Mouse (Mus musculus) hindbrain, embryonic 12.5 days (tissue): ENCODE results near the gene Uqcrq. TPM values are rescaled to one million over a fixed set of nuclear protein-coding genes. Genes with fewer than 3 reads are reported as not detected.
A peak's percentile ranks its signal among the peaks of the same experiment; 100 is the strongest.

Experiments used
- ATAC-seq: fragments of 200-750 bp; cut with Nextera tagmentation; 2 replicates; pipeline ENCODE4 v1.8.0; 2017; ENCODE audit warnings: moderate TSS enrichment; ENCODE audit not compliant: low FRiP score
- H3K27ac ChIP-seq: fragments of 300-500 bp; sonication (generic); 2 replicates; pipeline ENCODE4 v1.5.1; 2016; ENCODE audit warnings: mild to moderate bottlenecking
- H3K27me3 ChIP-seq: fragments of 300-500 bp; sonication (generic); 2 replicates; pipeline ENCODE4 v1.6.1; 2016; ENCODE audit warnings: mild to moderate bottlenecking
- H3K36me3 ChIP-seq: fragments of 300-500 bp; sonication (generic); 2 replicates; pipeline ENCODE4 v1.6.1; 2016; ENCODE audit warnings: mild to moderate bottlenecking
- H3K4me1 ChIP-seq: fragments of 300-500 bp; sonication (generic); 2 replicates; pipeline ENCODE4 v1.6.1; 2016
- H3K4me2 ChIP-seq: fragments of 300-500 bp; sonication (generic); replicated peaks from 2 replicates; pipeline ENCODE4 v1.6.1; 2016; ENCODE audit warnings: mild to moderate bottlenecking
- H3K4me3 ChIP-seq: fragments of 300-500 bp; sonication (generic); 2 replicates; pipeline ENCODE4 v1.5.1; 2016; ENCODE audit warnings: mild to moderate bottlenecking
- H3K9ac ChIP-seq: fragments of 300-500 bp; sonication (generic); 2 replicates; pipeline ENCODE4 v1.6.1; 2016; ENCODE audit warnings: mild to moderate bottlenecking, moderate library complexity
- H3K9me3 ChIP-seq: fragments of 300-500 bp; sonication (generic); replicated peaks from 2 replicates; pipeline ENCODE4 v1.6.1; 2016; ENCODE audit warnings: mild to moderate bottlenecking
- WGBS: fragments of 180-500 bp; shearing (Covaris S2); methylation state at CpG from one replicate; pipeline ENCODE4 v1.1.7; 2016; 5-methylcytosine and 5-hydroxymethylcytosine counted together
- polyA plus RNA-seq: library from polyadenylated mRNA; unstranded; fragments of >200 nt; fragmentation: Nextera tagmentation; extraction: Ambion mirVana; gene quantifications from 2 replicates; pipeline ENCODE4 v1.2.1, GENCODE M21; 2016

Uqcrq gene
- polyA plus RNA-seq, 1 experiment from 2014 or later = 552 TPM

- Histone ChIP-seq H3K27ac (no peak overlapping the region), H3K9ac (peak overlapping the region; percentile 25), H3K4me1 (peaks cover 17% of the 10 kb centered on the region), H3K27me3 (peaks cover 86% of the 10 kb centered on the region), H3K4me3 (peak overlapping the region; percentile 34), H3K4me2 (peak overlapping the region; percentile 69), H3K9me3 (no peaks in the 10 kb centered on the region), H3K36me3 (no peaks in the 10 kb centered on the region)
- WGBS = 6% methylated on average over 55 of the region's 55 CpGs
- no peak for ATAC-seq
These were observed 33.2 kb upstream of the Uqcrq start for GRCm38 (mm10) chr11:53463551-53464424.

- Histone ChIP-seq H3K9me3 (no peaks in the 10 kb centered on the region), H3K4me1 (peaks cover 23% of the 10 kb centered on the region), H3K36me3 (no peaks in the 10 kb centered on the region), H3K4me3 (no peak overlapping the region), H3K27ac (no peak overlapping the region), H3K4me2 (no peak overlapping the region), H3K27me3 (peaks cover 89% of the 10 kb centered on the region), H3K9ac (no peak overlapping the region)
- ATAC-seq = no peak
- WGBS = 19% methylated on average over 5 of the region's 5 CpGs
These were observed 31.1 kb upstream of the Uqcrq start for GRCm38 (mm10) chr11:53461727-53462126.

GRCm38 (mm10) chr11:53460192-53460591 is 29.6 kb upstream of the Uqcrq start:
- H3K27ac ChIP-seq = no peak overlapping the region
- H3K4me2 ChIP-seq = no peak overlapping the region
- H3K9me3 ChIP-seq = no peaks in the 10 kb centered on the region
- no peak overlapping the region for H3K4me3 ChIP-seq
- ATAC-seq = no peak
- H3K9ac ChIP-seq = no peak overlapping the region
- H3K4me1 ChIP-seq = peaks cover 17% of the 10 kb centered on the region
- WGBS = 83% methylated on average over 3 of the region's 3 CpGs
- no peaks in the 10 kb centered on the region for H3K36me3 ChIP-seq
- H3K27me3 ChIP-seq = peaks cover 86% of the 10 kb centered on the region

- H3K4me2 ChIP-seq = no peak overlapping the region
- no peak overlapping the region for H3K4me3 ChIP-seq
- H3K9ac ChIP-seq = no peak overlapping the region
- H3K4me1 ChIP-seq = peaks cover 17% of the 10 kb centered on the region
- WGBS = 65% methylated on average over 3 of the region's 3 CpGs
- no peak overlapping the region for H3K27ac ChIP-seq
- H3K27me3 ChIP-seq = peaks cover 78% of the 10 kb centered on the region
- H3K36me3 ChIP-seq = no peaks in the 10 kb centered on the region
- no peak for ATAC-seq
- H3K9me3 ChIP-seq = no peaks in the 10 kb centered on the region
These were observed 28.4 kb upstream of the Uqcrq start for GRCm38 (mm10) chr11:53458996-53459395.

GRCm38 (mm10) chr11:53457372-53457954 is 26.8 kb upstream of the Uqcrq start:
- peak overlapping the region; percentile 48 for H3K4me3 ChIP-seq
- no peak overlapping the region for H3K27ac ChIP-seq
- 5% methylated on average over 29 of the region's 29 CpGs for WGBS
- no peaks in the 10 kb centered on the region for H3K36me3 ChIP-seq
- peaks cover 62% of the 10 kb centered on the region for H3K27me3 ChIP-seq
- peaks cover 7% of the 10 kb centered on the region for H3K4me1 ChIP-seq
- peak overlapping the region; percentile 75 for H3K4me2 ChIP-seq
- no peak for ATAC-seq
- peak overlapping the region; percentile 51 for H3K9ac ChIP-seq
- no peaks in the 10 kb centered on the region for H3K9me3 ChIP-seq

GRCm38 (mm10) chr11:53456474-53457371 is 26.1 kb upstream of the Uqcrq start, which contains the start of the genes Gm10447 and Shroom1:
Gm10447 (minus strand) TSS chr11:53457110.
Shroom1 (plus strand) TSS chr11:53457205.
- peak; percentile 48; the same call in 1 of the 2 replicates for ATAC-seq
- peaks cover 55% of the 10 kb centered on the region for H3K27me3 ChIP-seq
- 4% methylated on average over 42 of the region's 42 CpGs for whole genome bisulfite sequencing
- H3K4me2 ChIP-seq = peak within 1 kb of the TSS; percentile 75
- peak within 1 kb of the TSS; percentile 51 for H3K9ac ChIP-seq
- no peaks in the 10 kb centered on the region for H3K36me3 ChIP-seq
- H3K4me1 ChIP-seq = peaks cover 7% of the 10 kb centered on the region
- no peak within 1 kb of the TSS for H3K27ac ChIP-seq
- peak within 1 kb of the TSS; percentile 48 for H3K4me3 ChIP-seq
- H3K9me3 ChIP-seq = no peaks in the 10 kb centered on the region

- H3K36me3 ChIP-seq = no peaks in the 10 kb centered on the region
- no peaks in the 10 kb centered on the region for H3K9me3 ChIP-seq
- no peak overlapping the region for H3K4me3 ChIP-seq
- 89% methylated on average over 5 of the region's 5 CpGs for WGBS
- H3K4me1 ChIP-seq = peaks cover 7% of the 10 kb centered on the region
- H3K27ac ChIP-seq = no peak overlapping the region
- no peak overlapping the region for H3K4me2 ChIP-seq
- H3K9ac ChIP-seq = no peak overlapping the region
- ATAC-seq = no peak
- peaks cover 29% of the 10 kb centered on the region for H3K27me3 ChIP-seq
These were observed 22.4 kb upstream of the Uqcrq start for GRCm38 (mm10) chr11:53453031-53453430.

- H3K4me2 ChIP-seq = no peak overlapping the region
- H3K27ac ChIP-seq = no peak overlapping the region
- no peak overlapping the region for H3K9ac ChIP-seq
- 97% methylated on average over 9 of the region's 9 CpGs for WGBS
- no peaks in the 10 kb centered on the region for H3K36me3 ChIP-seq
- no peak overlapping the region for H3K4me3 ChIP-seq
- no peak for ATAC-seq
- peaks cover 6% of the 10 kb centered on the region for H3K4me1 ChIP-seq
- H3K27me3 ChIP-seq = peaks cover 22% of the 10 kb centered on the region
- no peaks in the 10 kb centered on the region for H3K9me3 ChIP-seq
These were observed 21.8 kb upstream of the Uqcrq start for GRCm38 (mm10) chr11:53452396-53452795.

GRCm38 (mm10) chr11:53451361-53451760 is 20.7 kb upstream of the Uqcrq start:
- Histone ChIP-seq H3K27me3 (peaks cover 13% of the 10 kb centered on the region), H3K9ac (no peak overlapping the region), H3K4me2 (no peak overlapping the region), H3K36me3 (no peaks in the 10 kb centered on the region), H3K4me1 (no peaks in the 10 kb centered on the region), H3K9me3 (no peaks in the 10 kb centered on the region), H3K27ac (no peak overlapping the region), H3K4me3 (no peak overlapping the region)
- no peak for ATAC-seq
- WGBS = 80% methylated on average over 2 of the region's 2 CpGs

- Histone ChIP-seq H3K4me2 (no peak overlapping the region), H3K4me1 (no peaks in the 10 kb centered on the region), H3K27ac (no peak overlapping the region), H3K9ac (no peak overlapping the region), H3K36me3 (no peaks in the 10 kb centered on the region), H3K4me3 (no peak overlapping the region), H3K27me3 (0 out of 2 replicates have a peak, but pooled peaks cover 3% of the 10 kb centered on the region), H3K9me3 (no peaks in the 10 kb centered on the region)
- ATAC-seq = no peak
- 61% methylated on average over 15 of the region's 15 CpGs for WGBS
These were observed 19.6 kb upstream of the Uqcrq start for GRCm38 (mm10) chr11:53450070-53450705.

GRCm38 (mm10) chr11:53448529-53448928 is 17.9 kb upstream of the Uqcrq start:
- H3K9me3 ChIP-seq = no peaks in the 10 kb centered on the region
- no peaks in the 10 kb centered on the region for H3K27me3 ChIP-seq
- no peak overlapping the region for H3K4me3 ChIP-seq
- H3K36me3 ChIP-seq = no peaks in the 10 kb centered on the region
- H3K4me2 ChIP-seq = no peak overlapping the region
- WGBS = 84% methylated on average over 1 of the region's 1 CpGs
- no peaks in the 10 kb centered on the region for H3K4me1 ChIP-seq
- H3K9ac ChIP-seq = no peak overlapping the region
- no peak overlapping the region for H3K27ac ChIP-seq
- no peak for ATAC-seq
